Mouse (Mus musculus) CD4-positive, CD25-positive, alpha-beta regulatory T cell, adult 2 months (primary cell): ENCODE results near the gene Trim39.

Experiments used
- DNase-seq: peaks from one replicate; pipeline ENCODE4 v3.0.0-alpha.2; 2012; ENCODE audit warnings: low read depth, low spot score

Gene Trim39

DNA sequence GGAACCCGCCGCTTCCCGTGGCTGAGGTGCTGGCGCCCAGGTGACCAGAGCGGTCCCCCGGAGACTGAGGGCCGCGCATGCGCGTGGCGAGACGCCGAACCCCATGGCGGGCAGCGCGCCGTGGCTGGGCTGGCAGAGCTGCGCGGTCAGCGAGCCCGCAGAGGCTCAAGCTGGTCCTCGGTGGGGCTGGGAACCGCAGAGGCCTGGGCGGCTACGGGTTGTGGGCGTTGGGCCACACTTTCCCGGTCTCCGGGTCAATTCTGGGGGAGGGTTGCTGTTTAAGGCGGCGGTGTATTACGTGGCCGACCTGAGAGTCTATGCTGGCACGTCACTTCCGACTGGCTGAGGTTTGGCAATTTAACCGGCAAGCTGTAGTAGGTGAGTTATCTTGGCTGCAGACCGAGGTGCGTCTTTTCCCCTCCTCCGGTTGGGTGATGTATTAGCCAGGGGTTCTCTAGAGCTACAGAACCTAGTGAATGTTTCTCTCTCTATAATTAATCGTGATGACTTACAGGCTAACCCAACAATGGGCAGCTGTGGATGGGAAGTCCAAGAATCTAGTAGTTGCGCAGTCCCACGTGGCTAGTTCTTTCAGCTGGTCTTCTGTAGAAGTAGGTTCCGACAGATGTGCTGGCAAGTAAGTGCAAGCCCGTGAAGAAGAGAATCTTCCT is at the start of gene Trim39:
Trim39 (minus strand) TSS at position 662 of the 671 bp plus-strand sequence.
- DNase-seq, result peak; percentile 93

GRCm38 (mm10) chr17:36315689-36316253 is 43.7 kb upstream of the Trim39 start:
- no peak for DNase-seq

DNA sequence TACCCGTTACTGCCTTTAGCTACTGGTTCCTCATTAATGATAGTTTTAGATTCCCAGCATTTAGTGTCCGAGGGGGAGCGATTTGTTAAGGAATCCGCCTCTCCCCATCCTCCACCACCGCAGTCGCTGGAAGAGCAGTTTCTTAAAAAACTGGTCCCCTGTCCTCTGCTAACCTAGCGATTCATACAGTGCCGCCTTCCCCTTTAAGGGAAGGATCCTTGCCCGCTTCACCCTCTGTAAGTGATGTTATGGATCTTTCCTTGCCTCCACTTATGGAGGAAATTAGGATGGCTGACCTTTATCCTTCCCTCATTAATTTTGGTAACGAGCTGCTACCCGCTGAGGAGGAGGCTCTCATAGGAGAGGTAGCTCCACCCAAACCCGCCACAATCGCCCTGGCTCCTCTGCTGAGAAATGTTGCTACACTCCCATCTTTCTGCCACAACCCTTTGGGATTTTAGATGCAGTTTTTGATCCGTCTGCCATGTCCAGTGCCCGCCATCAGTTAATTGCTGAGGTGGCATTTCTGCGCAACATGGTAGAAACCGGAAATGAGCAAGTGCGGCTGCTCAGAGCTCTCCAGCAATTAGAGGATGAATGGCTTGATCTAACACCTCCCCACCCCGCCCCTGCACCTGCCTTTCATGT is 43.1 kb upstream of the Trim39 start:
- DNase-seq, result peak; percentile 85

- DNase-seq, result peak; percentile 59
Measured at GRCm38 (mm10) chr17:36314511-36314910, 42.5 kb upstream of the Trim39 start.

- no peak for DNase-seq
Measured at GRCm38 (mm10) chr17:36309293-36309692, 37.2 kb upstream of the Trim39 start.

DNA sequence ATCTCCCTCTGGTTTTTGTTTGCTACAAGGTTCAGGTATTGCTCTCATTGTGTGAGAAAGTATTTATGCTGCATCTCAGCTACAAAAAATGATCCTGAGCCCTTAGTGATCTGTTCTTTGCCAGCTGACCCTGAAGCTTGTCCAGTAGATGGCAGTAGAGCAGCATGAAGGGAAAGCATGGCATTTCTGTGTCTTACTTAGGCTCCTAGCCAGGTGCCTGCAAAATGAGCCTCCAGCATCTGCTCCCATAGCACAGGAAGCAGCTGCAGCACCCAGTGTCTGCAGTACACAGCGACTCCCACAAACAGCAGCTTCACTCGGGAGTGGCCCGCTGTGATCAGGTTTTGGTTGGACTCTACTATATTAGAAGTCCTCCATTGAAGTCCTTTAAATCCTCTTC is 36.8 kb upstream of the Trim39 start:
- peak; percentile 89 for DNase-seq

- DNase-seq, result no peak
Measured at GRCm38 (mm10) chr17:36286390-36286789, 14.3 kb upstream of the Trim39 start, which contains the start of gene H2-M10.2. Gene H2-M10.2, minus strand, starts transcription at chr17:36286490.

DNA sequence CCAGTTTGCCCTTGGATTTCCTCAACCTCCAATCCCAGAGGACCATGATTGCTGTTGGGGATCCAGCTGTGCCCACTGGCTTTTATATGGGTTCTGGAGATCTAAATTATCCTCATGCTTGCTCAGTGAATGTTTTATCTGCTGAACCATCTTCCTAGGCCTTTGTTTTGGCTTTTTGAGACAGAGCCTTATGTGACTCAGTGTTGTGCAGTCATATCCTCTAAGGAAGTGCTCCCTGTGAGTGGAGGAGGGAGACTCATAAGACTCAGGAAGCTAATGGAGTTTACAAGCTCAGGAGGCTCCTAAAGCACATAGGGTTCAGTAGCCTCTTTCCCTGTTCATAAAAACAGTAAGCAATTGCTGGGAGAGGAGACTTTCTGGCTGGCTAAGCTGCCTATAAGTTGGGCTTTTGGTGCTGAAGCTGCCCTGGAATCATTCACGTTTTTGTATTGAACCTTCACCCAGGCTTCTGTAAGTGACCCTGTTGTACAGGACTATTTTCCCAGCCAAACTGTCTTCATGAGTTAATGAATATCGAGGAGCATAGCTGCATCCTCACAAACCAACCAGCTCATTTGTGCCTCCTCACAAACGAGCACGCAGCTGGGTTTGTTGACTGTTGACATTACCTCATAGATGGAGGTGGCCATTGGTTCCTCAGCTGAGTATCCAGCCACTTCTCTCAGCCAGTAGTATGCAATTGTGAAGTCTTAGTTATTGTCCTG is 9.6 kb upstream of the Trim39 start:
- no peak for DNase-seq

DNA sequence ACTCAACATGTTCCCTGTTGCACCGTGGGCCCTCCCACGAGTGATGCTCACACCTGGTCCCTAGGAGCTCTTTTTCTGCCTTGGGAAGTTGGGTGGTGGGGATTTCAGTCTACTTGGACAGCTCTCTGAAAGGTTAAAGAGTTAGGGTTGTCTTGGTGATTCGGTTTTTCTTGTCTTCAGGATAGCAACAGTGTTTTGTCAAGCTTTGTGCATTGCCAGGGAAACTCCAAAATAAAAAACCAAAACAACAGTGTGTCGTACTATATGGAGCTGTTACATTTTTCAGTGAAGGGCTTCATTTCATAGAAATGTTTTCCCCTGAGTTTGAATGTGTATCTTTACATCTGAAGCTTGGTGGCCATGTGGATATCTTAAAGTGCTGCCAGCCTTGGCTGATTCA is 2.7 kb upstream of the Trim39 start:
- DNase-seq, result peak; percentile 30

GRCm38 (mm10) chr17:36273796-36274195 is 1.7 kb upstream of the Trim39 start:
- DNase-seq, result no peak

- no peak for DNase-seq
Measured at GRCm38 (mm10) chr17:36272643-36273366, 758 bp upstream of the Trim39 start.

GRCm38 (mm10) chr17:36270956-36271585 is 976 bp downstream of the Trim39 start:
- DNase-seq, result peak; percentile 93

DNA sequence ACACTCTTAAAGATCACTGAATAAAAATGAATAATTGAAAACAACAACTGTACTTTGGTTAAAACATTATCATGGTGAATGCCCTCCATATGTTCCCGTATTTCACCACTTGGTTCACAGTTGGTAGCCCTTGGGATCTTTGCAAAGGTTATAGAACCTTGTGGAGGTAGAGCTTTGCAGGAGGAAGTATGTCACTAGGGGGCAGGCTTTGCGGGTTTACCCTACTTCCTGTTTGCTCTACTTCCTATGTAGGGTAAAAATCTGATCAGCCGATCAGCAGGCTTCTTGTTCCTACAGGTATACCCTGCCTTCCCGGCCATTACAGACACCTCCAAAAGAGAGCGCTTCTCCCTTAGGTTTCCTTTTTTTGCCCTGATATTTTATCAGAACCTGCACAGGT is 6.2 kb downstream of the Trim39 start:
- DNase-seq, result peak; percentile 88

- no peak for DNase-seq
Measured at GRCm38 (mm10) chr17:36264273-36264925, 7.6 kb downstream of the Trim39 start.

DNA sequence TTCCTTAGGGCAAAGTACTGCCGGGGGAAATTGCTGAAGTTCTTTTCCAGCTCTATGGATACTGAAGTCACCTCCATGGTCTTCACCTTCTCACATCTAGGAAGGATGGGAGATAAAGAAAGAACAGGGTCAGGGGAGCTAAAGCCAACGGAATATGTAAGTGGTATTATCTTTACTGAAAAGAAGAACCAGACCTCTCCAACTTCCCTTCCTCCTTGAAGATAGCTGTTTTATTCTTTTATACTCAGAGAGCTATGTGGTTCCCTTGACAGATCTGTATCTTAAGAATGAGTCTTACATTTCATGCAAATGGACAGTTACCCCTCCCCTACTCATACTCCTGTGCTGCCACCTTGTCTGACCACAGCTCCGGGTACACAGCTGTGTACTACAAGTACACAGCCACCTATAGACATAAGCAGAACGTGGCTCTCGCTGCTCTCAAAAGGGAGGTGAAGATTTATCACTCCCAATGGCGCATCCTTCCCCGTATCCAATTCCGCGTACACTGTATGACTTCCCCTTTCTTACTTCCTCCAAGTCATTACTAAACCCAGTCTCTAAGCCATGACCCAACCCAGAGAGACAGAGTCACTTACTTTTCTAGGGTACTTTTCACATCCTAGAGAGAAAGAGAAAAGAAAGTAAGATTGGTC is 10.4 kb downstream of the Trim39 start:
- DNase-seq, result no peak

GRCm38 (mm10) chr17:36257969-36258368 is 14.1 kb downstream of the Trim39 start, which contains the start of gene Rpp21:
Gene Rpp21, minus strand, starts transcription at chr17:36258069.
- DNase-seq, result no peak

DNA sequence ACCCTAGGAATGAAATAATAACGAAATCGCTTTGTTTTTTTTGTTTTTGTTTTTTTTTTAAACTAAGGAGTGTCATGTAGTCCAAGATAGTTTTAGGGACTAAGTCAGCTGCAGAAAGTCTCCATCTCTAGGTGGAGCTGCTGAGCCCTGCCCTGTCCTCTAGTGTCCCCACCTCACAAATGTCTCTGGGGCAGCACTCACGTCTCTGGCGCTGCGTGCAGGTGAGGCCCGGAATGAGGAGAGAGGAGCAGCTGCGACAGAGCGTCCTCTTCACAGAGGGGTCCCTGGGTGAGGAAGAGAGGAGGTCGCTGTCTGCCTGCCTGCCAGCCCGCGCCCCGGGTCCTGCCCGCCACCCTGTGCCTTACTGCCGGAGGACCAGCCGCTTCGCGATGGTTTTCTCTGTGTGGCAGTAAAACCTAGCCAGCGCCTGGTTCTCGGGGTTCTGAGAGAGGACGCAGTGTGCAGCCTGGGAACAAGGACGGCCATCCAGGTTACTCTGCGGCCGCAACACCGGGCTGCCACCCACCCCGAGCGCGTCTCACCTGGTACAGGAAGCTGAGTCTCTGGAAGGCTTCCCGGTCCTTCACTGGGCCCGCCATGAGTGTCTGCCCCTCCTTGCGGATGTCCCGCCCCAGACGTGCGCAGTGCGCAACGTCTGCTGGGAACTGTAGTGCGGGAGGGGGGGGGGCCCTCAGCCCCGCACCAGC is 14.7 kb downstream of the Trim39 start:
- DNase-seq, result peak; percentile 87

- DNase-seq, result no peak
Measured at GRCm38 (mm10) chr17:36253087-36253600, 18.9 kb downstream of the Trim39 start.

DNA sequence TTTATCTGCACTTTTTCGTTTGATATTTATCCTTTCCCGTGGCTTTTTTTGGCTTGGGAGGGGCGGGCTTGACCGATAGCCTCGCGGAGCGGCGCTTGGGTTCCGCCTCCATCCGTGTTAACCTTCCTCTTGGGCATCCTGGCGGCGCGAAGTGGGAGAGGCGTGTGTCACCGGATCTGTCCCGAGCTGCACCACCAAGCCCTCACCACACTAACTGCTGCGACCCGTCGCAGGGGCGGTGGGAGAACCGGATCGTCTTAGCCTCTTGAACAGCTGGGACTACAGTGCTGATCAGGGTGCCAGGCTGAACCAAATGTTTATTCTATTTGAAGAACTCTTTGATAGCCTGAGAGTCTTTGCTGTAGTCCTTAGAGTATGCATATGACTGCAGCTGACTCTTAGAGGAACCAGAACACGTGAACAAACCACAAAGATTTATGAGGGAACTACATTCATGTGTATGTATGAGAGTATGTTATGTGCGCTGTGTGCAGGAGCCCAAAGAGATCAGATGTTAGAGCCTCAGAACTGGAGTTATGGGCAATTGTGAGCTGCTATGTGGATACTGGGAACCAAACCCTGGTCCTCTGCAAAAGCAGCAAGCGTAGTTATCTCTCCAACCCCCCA is 19.7 kb downstream of the Trim39 start:
- DNase-seq, result peak; percentile 53
